Mouse (Mus musculus) kidney, adult 2 months (tissue): ENCODE measurements around the gene Fgfr1op2.

ENCODE experiments used
- CTCF ChIP-seq: fragments of 200-500 bp; conservative IDR thresholded peaks from 2 replicates; pipeline ENCODE4 v1.5.1; 2011; ENCODE audit warnings: low read depth, mild to moderate bottlenecking, control low read depth, low read length, moderate library complexity, mixed read lengths; ENCODE audit not compliant: insufficient read depth, insufficient read length
- POLR2A ChIP-seq: fragments of 200-500 bp; IDR thresholded peaks from one replicate; pipeline ENCODE4 v1.6.1; 2011; ENCODE audit warnings: low read depth, low read length, control low read depth

DNA sequence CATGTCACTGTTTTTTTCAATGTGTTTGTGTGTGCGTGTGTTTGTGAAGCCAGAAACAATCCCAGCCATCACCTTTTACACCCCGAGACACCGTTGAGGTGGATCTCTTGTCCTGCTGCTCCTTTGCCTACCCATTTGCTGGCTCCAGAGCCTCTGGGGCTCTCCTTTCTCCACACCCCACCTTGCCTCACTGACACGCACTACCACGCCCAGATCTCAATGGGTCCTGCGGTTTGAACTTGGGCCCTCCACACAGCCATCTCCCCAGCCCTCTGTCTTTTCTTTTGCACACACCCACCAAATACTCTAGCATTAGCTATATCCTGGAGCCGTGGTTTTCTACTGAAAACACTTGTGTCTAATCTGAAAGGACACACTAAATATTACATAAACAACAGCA, 34.9 kb downstream of the Fgfr1op2 start:
- TF ChIP-seq POLR2A (no peak), CTCF (no peak)
